Mouse (Mus musculus): ENCODE measurements around the gene Gm42421.

Gm42421 gene

GRCm38 (mm10) chr5:143936156-143936555 lies 8.2 kb downstream of the Gm42421 start:
- no peak for DNase-seq (ENCODE audit: low spot score in 2 of 2)

- no peak for DNase-seq (ENCODE audit: low spot score in 2 of 2)
Observed at GRCm38 (mm10) chr5:143941588-143941987, 13.6 kb downstream of the Gm42421 start.

- no peak for DNase-seq (ENCODE audit: low spot score in 2 of 2)
Observed at GRCm38 (mm10) chr5:143943231-143944125, 15.5 kb downstream of the Gm42421 start.

- DNase-seq (ENCODE audit: low spot score in 2 of 2): no peak
Observed at GRCm38 (mm10) chr5:143948361-143948760, 20.4 kb downstream of the Gm42421 start.

GRCm38 (mm10) chr5:143950016-143950415 lies 22.0 kb downstream of the Gm42421 start:
- no peak for DNase-seq (ENCODE audit: low spot score in 2 of 2)

GRCm38 (mm10) chr5:143957101-143957500 lies 29.1 kb downstream of the Gm42421 start:
- DNase-seq (ENCODE audit: low spot score in 2 of 2): no peak

GRCm38 (mm10) chr5:143959551-143959950 lies 31.6 kb downstream of the Gm42421 start:
- no peak for DNase-seq (ENCODE audit: low spot score in 2 of 2)

- no peak for DNase-seq (ENCODE audit: low spot score in 2 of 2)
Observed at GRCm38 (mm10) chr5:143961176-143961575, 33.2 kb downstream of the Gm42421 start.

- DNase-seq (ENCODE audit: low spot score in 2 of 2): no peak
Observed at GRCm38 (mm10) chr5:143965586-143966345, 37.8 kb downstream of the Gm42421 start.

GRCm38 (mm10) chr5:143966671-143967070 lies 38.7 kb downstream of the Gm42421 start:
- no peak for DNase-seq (ENCODE audit: low spot score in 2 of 2)

- DNase-seq (ENCODE audit: low spot score in 2 of 2): no peak
Observed at GRCm38 (mm10) chr5:143972628-143973027, 44.7 kb downstream of the Gm42421 start.

- DNase-seq (ENCODE audit: low spot score in 2 of 2): peak; percentile 40 to 68
Observed at GRCm38 (mm10) chr5:143974931-143975630, 47.1 kb downstream of the Gm42421 start.

- no peak for DNase-seq (ENCODE audit: low spot score in 2 of 2)
Observed at GRCm38 (mm10) chr5:143975631-143975933, 47.6 kb downstream of the Gm42421 start.

- DNase-seq (ENCODE audit: low spot score in 2 of 2): no peak
Observed at GRCm38 (mm10) chr5:143976232-143976631, 48.3 kb downstream of the Gm42421 start.

- peak; percentile 40 to 54 for DNase-seq (ENCODE audit: low spot score in 2 of 2)
Observed at GRCm38 (mm10) chr5:143976726-143977431, 48.9 kb downstream of the Gm42421 start.

- no peak for DNase-seq (ENCODE audit: low spot score in 2 of 2)
Observed at GRCm38 (mm10) chr5:143980858-143981257, 52.9 kb downstream of the Gm42421 start.

GRCm38 (mm10) chr5:143982361-143982760 lies 54.4 kb downstream of the Gm42421 start:
- no peak for DNase-seq (ENCODE audit: low spot score in 2 of 2)

GRCm38 (mm10) chr5:143985381-143985780 lies 57.4 kb downstream of the Gm42421 start:
- DNase-seq (ENCODE audit: low spot score in 2 of 2): no peak
